Mouse (Mus musculus): ENCODE results near the gene Selenoh. TPM values are rescaled to one million over a fixed set of nuclear protein-coding genes. Genes with fewer than 3 reads are reported as not detected.

The Selenoh gene
- total RNA-seq, 2 experiments from 2014 or later: 87.7 to 89.0 TPM

DNA sequence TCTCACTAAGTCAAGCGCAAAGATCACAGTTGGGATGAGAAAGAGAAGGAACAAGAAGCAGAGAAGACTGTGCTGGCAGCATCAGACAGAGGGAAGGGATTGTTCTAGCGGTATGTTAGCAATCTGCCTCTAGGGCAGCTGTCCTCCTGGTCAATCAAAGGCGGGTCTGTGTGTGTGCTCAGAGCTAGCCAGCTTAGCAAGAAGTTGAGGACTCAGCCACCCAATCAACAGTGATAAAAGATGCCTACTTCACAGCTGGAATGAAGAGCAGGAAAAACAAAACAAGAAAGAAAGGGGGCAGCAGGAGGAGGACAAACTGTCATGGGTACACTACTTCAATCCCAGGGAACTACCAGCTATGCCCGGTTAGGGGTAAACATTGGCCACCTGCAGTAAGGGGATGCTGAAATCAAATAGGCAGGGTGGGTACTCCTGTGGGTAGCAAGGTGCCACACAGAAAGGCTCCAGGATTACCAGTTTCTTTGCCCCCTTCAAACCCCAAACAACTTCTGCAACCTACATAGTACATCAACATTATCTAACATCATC, 35.6 kb downstream of the Selenoh start:
- DNase-seq (ENCODE audit: low spot score in 2 of 2): no peak

DNA sequence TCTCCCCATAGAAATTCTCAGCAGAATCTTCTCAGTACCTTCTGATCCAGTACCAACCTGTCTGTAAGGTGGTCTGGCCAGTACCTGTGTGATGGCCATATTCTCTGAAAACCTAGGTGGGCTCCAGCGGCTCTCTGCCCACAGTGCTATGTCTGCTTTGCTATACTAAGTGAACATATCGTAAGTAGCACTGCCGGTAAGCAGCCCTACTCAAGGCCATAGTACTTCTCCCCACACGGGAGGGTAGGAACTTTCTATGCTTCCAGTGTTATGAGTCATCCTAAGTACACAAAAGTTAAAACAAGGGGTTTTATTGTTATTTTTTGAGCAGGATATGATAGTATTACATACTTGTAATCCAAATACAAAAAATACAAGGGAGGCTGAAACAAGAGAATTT, 36.6 kb downstream of the Selenoh start:
- DNase-seq (ENCODE audit: low spot score in 2 of 2): no peak

GRCm38 (mm10) chr2:84632999-84633398, 37.6 kb downstream of the Selenoh start:
- no peak for DNase-seq (ENCODE audit: low spot score in 2 of 2)

- no peak for DNase-seq (ENCODE audit: low spot score in 2 of 2)
Observed at GRCm38 (mm10) chr2:84632001-84632400, 38.6 kb downstream of the Selenoh start.

DNA sequence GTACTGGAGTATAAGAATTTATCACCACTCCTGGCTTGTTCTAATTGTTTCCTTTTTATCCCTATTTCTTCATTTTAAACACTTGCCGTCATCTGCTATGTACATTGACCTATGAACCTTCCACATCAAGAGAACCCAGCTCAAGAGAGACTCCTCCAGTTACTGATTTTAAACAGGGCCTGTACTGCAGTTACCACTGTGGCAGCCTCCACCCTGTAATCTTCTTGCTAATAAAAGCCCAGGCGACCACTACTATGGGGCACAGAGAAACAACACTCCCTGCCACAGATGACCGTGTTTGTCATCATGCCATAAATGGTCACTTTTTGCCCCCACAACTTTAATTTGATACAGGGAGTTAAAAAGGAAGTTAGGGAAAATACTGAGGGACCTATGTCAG, 43.5 kb downstream of the Selenoh start:
- DNase-seq (ENCODE audit: low spot score in 2 of 2): no peak

DNA sequence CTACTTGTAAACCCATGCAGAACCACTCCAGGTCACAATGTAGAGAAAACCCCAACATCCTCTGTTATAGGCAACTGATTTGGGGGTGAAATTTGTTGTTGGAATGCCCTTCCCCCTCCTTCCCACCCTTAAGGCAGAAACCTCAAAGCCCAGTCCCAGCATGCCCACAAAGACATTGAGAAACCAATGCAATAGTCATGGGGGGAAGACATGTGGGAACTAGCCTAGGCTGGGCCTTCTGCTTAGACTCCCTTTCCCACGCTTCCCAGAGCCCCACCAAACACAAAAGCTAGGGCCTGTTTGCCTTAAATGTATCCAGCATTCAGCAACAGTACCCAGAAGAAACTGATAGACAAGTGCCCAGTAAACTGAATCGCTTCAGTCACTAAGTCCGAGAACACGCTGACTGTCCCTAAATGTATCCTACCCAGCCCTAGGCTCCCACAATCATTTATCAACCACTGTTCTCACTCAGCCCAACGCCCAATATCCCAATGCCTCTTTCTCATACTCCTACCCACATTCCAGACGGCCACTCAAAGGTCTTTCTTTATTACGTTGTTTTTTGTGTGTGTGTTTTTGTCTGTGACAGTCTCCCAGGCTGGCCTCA, 44.1 kb downstream of the Selenoh start:
- DNase-seq (ENCODE audit: low spot score in 2 of 2): no peak

- no peak for DNase-seq (ENCODE audit: low spot score in 2 of 2)
Observed at GRCm38 (mm10) chr2:84624201-84624600, 46.4 kb downstream of the Selenoh start.

DNA sequence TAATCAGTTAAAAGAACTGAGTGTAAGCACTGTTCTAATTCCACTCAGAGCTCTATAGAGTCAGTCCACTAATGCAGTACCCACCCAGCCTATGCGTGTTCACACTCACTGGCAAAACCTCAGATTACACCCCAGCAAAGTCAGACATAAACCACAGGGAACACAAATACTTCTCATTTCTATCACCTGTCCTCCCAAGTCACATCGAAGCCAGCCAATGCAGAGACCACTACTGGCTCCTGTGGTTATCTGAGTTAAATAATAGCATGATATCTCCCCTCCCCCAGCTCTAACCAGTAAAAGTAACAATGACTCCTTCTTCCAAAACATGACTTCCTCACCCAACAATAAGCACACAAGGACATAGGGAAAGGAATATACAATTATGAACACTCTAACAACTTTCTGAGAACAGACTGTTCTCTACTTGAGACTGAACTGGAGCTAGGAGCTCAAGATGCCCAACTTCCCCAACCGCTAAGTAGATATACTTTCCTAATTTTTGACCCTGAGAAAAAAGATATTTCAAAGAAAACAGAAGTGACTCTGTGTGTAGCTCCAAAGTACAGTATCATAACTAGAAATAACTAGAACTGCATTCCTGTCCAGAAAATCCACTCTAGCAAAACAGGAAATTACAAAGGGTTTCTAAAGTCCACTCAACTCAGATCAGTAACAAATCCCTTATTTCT, 47.0 kb downstream of the Selenoh start:
- DNase-seq (ENCODE audit: low spot score in 2 of 2): no peak

- no peak for DNase-seq (ENCODE audit: low spot score in 2 of 2)
Observed at GRCm38 (mm10) chr2:84622668-84623067, 47.9 kb downstream of the Selenoh start.

GRCm38 (mm10) chr2:84619646-84620340, 50.8 kb downstream of the Selenoh start:
- DNase-seq (ENCODE audit: low spot score in 2 of 2): no peak

Other genes with a start within 250 kb of the Selenoh start
- 10 to 100 TPM; 30.1 to 30.2 TPM for gene Calcrl, start 245.4 kb downstream of the Selenoh start, total RNA-seq (2021)
- 10 to 100 TPM; 70.5 to 76.6 TPM for gene Tfpi, start 194.0 kb downstream of the Selenoh start, total RNA-seq (2021)
- 100 to 1,000 TPM; 157 to 165 TPM for gene Ctnnd1, start 20.0 kb downstream of the Selenoh start, total RNA-seq (2021)
- under 1 TPM; 0.22 to 0.42 TPM for gene Btbd18, start 11.7 kb downstream of the Selenoh start, total RNA-seq (2021)
- not detected for gene Gm28635, start 7.3 kb upstream of the Selenoh start, total RNA-seq (2021)
- 10 to 100 TPM; 26.7 to 28.6 TPM for gene Med19, start 7.6 kb upstream of the Selenoh start, total RNA-seq (2021)
- 100 to 1,000 TPM; 114 to 116 TPM for gene Tmx2, start 8.4 kb upstream of the Selenoh start, total RNA-seq (2021)
- gene Zdhhc5, start 44.4 kb upstream of the Selenoh start, total RNA-seq (2021): 10 to 100 TPM; 52.5 to 61.7 TPM
- 10 to 100 TPM; 13.0 to 15.2 TPM for gene Clp1, start 56.6 kb upstream of the Selenoh start, total RNA-seq (2021)
- gene Ypel4, start 63.3 kb upstream of the Selenoh start, total RNA-seq (2021): 10 to 100 TPM; 12.0 to 18.2 TPM
- 1 to 10 TPM; 8.3 to 9.1 TPM for gene Gm19426, start 72.9 kb upstream of the Selenoh start, total RNA-seq (2021)
- gene Serping1, start 104.7 kb upstream of the Selenoh start, total RNA-seq (2021): 10 to 100 TPM; 64.5 to 76.4 TPM
- 10 to 100 TPM; 31.1 to 35.4 TPM for gene Ube2l6, start 128.1 kb upstream of the Selenoh start, total RNA-seq (2021)
- gene Smtnl1, start 151.9 kb upstream of the Selenoh start, total RNA-seq (2021): 1 to 10 TPM; 1.8 to 3.9 TPM
- gene Timm10, start 156.2 kb upstream of the Selenoh start, total RNA-seq (2021): 10 to 100 TPM; 40.5 to 43.7 TPM
- 10 to 100 TPM in 1 of 2 experiments, 1 to 10 TPM in 1; 8.8 to 11.1 TPM for gene Slc43a1, start 168.1 kb upstream of the Selenoh start, total RNA-seq (2021)
- 1 to 10 TPM; 2.2 to 3.4 TPM for gene Rtn4rl2, start 215.9 kb upstream of the Selenoh start, total RNA-seq (2021)

All from adrenal gland, postnatal 4 days (tissue).